Mouse (Mus musculus): ENCODE measurements around the gene Prss36. TPM values are rescaled to one million over a fixed set of nuclear protein-coding genes. Genes with fewer than 3 reads are reported as not detected.

The Prss36 gene
- total and polyA plus RNA-seq, 3 experiments = 1.7 to 5.1 TPM; not detected in 1

- TF ChIP-seq ZMIZ1 (IDR thresholded peaks at IDR 0.05; ENCODE audit: low read depth, low read length) (peak; percentile 72; the same call in 1 of the 2 replicates), KAT2A (conservative IDR thresholded peaks at IDR 0.05; ENCODE audit: low read depth, low read length) (0 out of 2 replicates have a peak, but pooled peaks have one; percentile 33), RAD21 (IDR thresholded peaks at IDR 0.05; ENCODE audit: low read depth, low read length) (peak; percentile 85), MAZ (IDR thresholded peaks at IDR 0.05; ENCODE audit: low read depth, low read length) (no peak), NRF1 (IDR thresholded peaks at IDR 0.05; ENCODE audit: insufficient read depth, low read depth, low read length, poor library complexity, severe bottlenecking) (peak; percentile 52; the same call in 1 of the 2 replicates), CTCF (IDR thresholded peaks at IDR 0.05 in 2 of 3, conservative IDR thresholded peaks at IDR 0.05 in 1 of 3; ENCODE audit: control insufficient read depth in 1 of 3, insufficient read depth in 1 of 3, low read depth in 2 of 3, low read length in 3 of 3, poor library complexity in 1 of 3, severe bottlenecking in 1 of 3) (peak; percentile 78 to 97 (median 95)), MYC (IDR thresholded peaks at IDR 0.05; ENCODE audit: low read depth, low read length) (peak; percentile 97), USF1 (IDR thresholded peaks at IDR 0.05; ENCODE audit: low read depth, low read length) (no peak), ZKSCAN1 (IDR thresholded peaks at IDR 0.05; ENCODE audit: low read depth, low read length) (no peak), USF2 (IDR thresholded peaks at IDR 0.05; ENCODE audit: borderline replicate concordance in 1 of 2, insufficient read depth in 1 of 2, low read depth in 1 of 2, low read length in 2 of 2) (no peak), JUND (IDR thresholded peaks at IDR 0.05; ENCODE audit: low read depth, low read length) (peak; percentile 53; the same call in 1 of the 2 replicates)
These were observed 11.3 kb downstream of the Prss36 start (continued) for GRCm38 (mm10) chr7:127935028-127935722.

- peaks cover 1% of the 10 kb centered on the region; the same call in 1 of the 2 replicates for H3K79me2 ChIP-seq (ENCODE audit: control insufficient read depth, insufficient read depth, low read length, poor library complexity)
- H3K27me3 ChIP-seq (ENCODE audit: control insufficient read depth in 1 of 2, insufficient read depth in 2 of 2, low read length in 2 of 2) = no peaks in the 10 kb centered on the region
- H3K9ac ChIP-seq (ENCODE audit: control insufficient read depth, low read depth, low read length, poor library complexity, severe bottlenecking) = no peak overlapping the region; the same call in 1 of the 2 replicates
- no peak for TF ChIP-seq TAL1 (IDR thresholded peaks at IDR 0.05; ENCODE audit: low read length)
- TF ChIP-seq GABPA (IDR thresholded peaks at IDR 0.05; ENCODE audit: low read depth, low read length) = no peak
- no peak for TF ChIP-seq MXI1 (IDR thresholded peaks at IDR 0.05; ENCODE audit: low read depth, low read length)
- TF ChIP-seq EP300 (IDR thresholded peaks at IDR 0.05; ENCODE audit: low read depth in 1 of 2, low read length in 2 of 2) = no peak
- no peak for TF ChIP-seq ELF1 (IDR thresholded peaks at IDR 0.05; ENCODE audit: low read depth, low read length)
- no peak for TF ChIP-seq USF1 (IDR thresholded peaks at IDR 0.05; ENCODE audit: low read depth, low read length)
- TF ChIP-seq MAX (IDR thresholded peaks at IDR 0.05; ENCODE audit: low read length) = no peak
- no peak for TF ChIP-seq MEF2A (IDR thresholded peaks at IDR 0.05; ENCODE audit: extremely low read depth, insufficient replicate concordance, low read depth, low read length, poor library complexity, severe bottlenecking)
- H3K4me3 ChIP-seq (ENCODE audit: control insufficient read depth in 1 of 2, insufficient read depth in 1 of 2, low read depth in 2 of 2, low read length in 2 of 2) = no peak overlapping the region
- H3K9me3 ChIP-seq (replicated peaks; ENCODE audit: insufficient read depth, low read length) = no peaks in the 10 kb centered on the region
- DNase-seq (ENCODE audit: low read depth, low spot score) = no peak
- H3K27ac ChIP-seq (ENCODE audit: control insufficient read depth, low read depth, low read length) = no peak overlapping the region
- H3K36me3 ChIP-seq (ENCODE audit: control insufficient read depth in 1 of 2, insufficient read depth in 2 of 2, low read length in 2 of 2) = peaks cover 0 to 10% of the 10 kb centered on the region in 2 experiments; a peak in 2 of 4 replicates
- H3K4me1 ChIP-seq (ENCODE audit: control insufficient read depth in 1 of 2, insufficient read depth in 2 of 2, low read length in 2 of 2) = peaks cover 2 to 16% of the 10 kb centered on the region in 2 experiments; a peak in 3 of 4 replicates
These were observed 12.4 kb downstream of the Prss36 start for GRCm38 (mm10) chr7:127934075-127934474.

All from MEL (cell line).